Mouse (Mus musculus) CH12.LX (cell line): Measurements from ENCODE around the gene Srcin1. TPM values are rescaled to one million over a fixed set of nuclear protein-coding genes. Genes with fewer than 3 reads are reported as not detected.

Source experiments
- DNase-seq: peaks from one replicate; pipeline ENCODE4 v3.0.0-alpha.2; 2013; ENCODE audit errors: extremely low read depth
- H3K27ac ChIP-seq: 2 replicates; pipeline ENCODE4 v1.5.1; 2012; ENCODE audit warnings: low read depth, mild to moderate bottlenecking, control low read depth, moderate library complexity; ENCODE audit not compliant: insufficient read depth
- H3K27me3 ChIP-seq: replicated peaks from 2 replicates; pipeline ENCODE3; 2012; ENCODE audit warnings: inconsistent platforms
- H3K36me3 ChIP-seq, 2 experiments: replicated peaks in 1 of 2; 2 replicates each; pipeline versions ENCODE3 to v1.6.1; 2012; ENCODE audit warnings: inconsistent platforms in 1 of 2, low read length in 1 of 2, mild to moderate bottlenecking in 1 of 2, mixed read lengths in 1 of 2, moderate library complexity in 1 of 2; ENCODE audit not compliant: control insufficient read depth in 1 of 2, insufficient read depth in 1 of 2
- H3K4me1 ChIP-seq, 2 experiments: 2 replicates each; pipeline ENCODE4 v1.6.1; 2012; ENCODE audit warnings: inconsistent platforms in 1 of 2, moderate library complexity in 1 of 2; ENCODE audit not compliant: insufficient read depth in 2 of 2, control insufficient read depth in 1 of 2
- H3K4me2 ChIP-seq: 2 replicates; pipeline ENCODE4 v1.6.1; 2012; ENCODE audit warnings: low read depth, mild to moderate bottlenecking, control low read depth; ENCODE audit not compliant: poor library complexity, insufficient read depth, severe bottlenecking
- H3K4me3 ChIP-seq, 3 experiments: fragments of 150-350 bp in 1 of 3; sonication (generic) in 1 of 3; replicated peaks in 1 of 3; 2 replicates each; pipeline versions ENCODE3 to v1.5.1; 2011 to 2012; ENCODE audit warnings: low read depth in 2 of 3, low read length in 2 of 3, mild to moderate bottlenecking in 2 of 3, moderate library complexity in 2 of 3, control low read depth in 1 of 3, improper control_type of control experiment in 1 of 3, inconsistent platforms in 1 of 3, mixed read lengths in 1 of 3; ENCODE audit not compliant: poor library complexity in 1 of 3
- H3K79me2 ChIP-seq: replicated peaks from 2 replicates; pipeline ENCODE4 v1.6.1; 2012; ENCODE audit warnings: mild to moderate bottlenecking, moderate library complexity; ENCODE audit not compliant: control insufficient read depth, poor library complexity, insufficient read depth, severe bottlenecking; ENCODE audit errors: extremely low read depth
- H3K9ac ChIP-seq: 2 replicates; pipeline ENCODE4 v1.6.1; 2012; ENCODE audit warnings: low read depth, mild to moderate bottlenecking, control low read depth, moderate library complexity; ENCODE audit not compliant: insufficient read depth
- H3K9me3 ChIP-seq: replicated peaks from 2 replicates; pipeline ENCODE3; 2012; ENCODE audit warnings: low read length, inconsistent platforms, mixed read lengths
- CHD1 ChIP-seq: IDR thresholded peaks from 2 replicates; pipeline ENCODE4 v1.6.1; 2012; ENCODE audit warnings: low read depth, low read length, improper control_type of control experiment, inconsistent platforms
- CHD2 ChIP-seq: IDR thresholded peaks from 2 replicates; pipeline ENCODE4 v1.6.1; 2011; ENCODE audit warnings: low read length, improper control_type of control experiment
- CTCF ChIP-seq, 2 experiments: IDR thresholded peaks in 1 of 2; conservative IDR thresholded peaks in 1 of 2; 2 replicates each; pipeline ENCODE4 v1.5.1; 2011 to 2012; ENCODE audit warnings: low read depth in 2 of 2, low read length in 2 of 2, improper control_type of control experiment in 1 of 2, inconsistent platforms in 1 of 2, mild to moderate bottlenecking in 1 of 2, moderate library complexity in 1 of 2
- ELF1 ChIP-seq: IDR thresholded peaks from 2 replicates; pipeline ENCODE4 v1.6.1; 2014; ENCODE audit warnings: low read depth, mild to moderate bottlenecking, inconsistent platforms, low read length, improper control_type of control experiment
- GABPA ChIP-seq: IDR thresholded peaks from 2 replicates; pipeline ENCODE4 v1.6.1; 2012; ENCODE audit warnings: low read depth, low read length, improper control_type of control experiment, inconsistent platforms; ENCODE audit not compliant: insufficient replicate concordance
- HCFC1 ChIP-seq: IDR thresholded peaks from 2 replicates; pipeline ENCODE4 v1.6.1; 2012; ENCODE audit warnings: low read depth, mild to moderate bottlenecking, inconsistent platforms, low read length, improper control_type of control experiment
- JUN ChIP-seq: IDR thresholded peaks from 2 replicates; pipeline ENCODE4 v1.6.1; 2011; ENCODE audit warnings: low read depth, mild to moderate bottlenecking, low read length, improper control_type of control experiment, moderate library complexity; ENCODE audit not compliant: insufficient read depth
- JUND ChIP-seq: conservative IDR thresholded peaks from 2 replicates; pipeline ENCODE4 v1.6.1; 2011; ENCODE audit warnings: low read depth, low read length, improper control_type of control experiment
- KAT2A ChIP-seq: IDR thresholded peaks from 2 replicates; pipeline ENCODE4 v1.6.1; 2012; ENCODE audit warnings: low read length, improper control_type of control experiment, inconsistent platforms; ENCODE audit not compliant: insufficient replicate concordance
- MAFK ChIP-seq: IDR thresholded peaks from 2 replicates; pipeline ENCODE4 v1.6.1; 2011; ENCODE audit warnings: low read length, improper control_type of control experiment; ENCODE audit not compliant: insufficient replicate concordance
- MAZ ChIP-seq: IDR thresholded peaks from 2 replicates; pipeline ENCODE4 v1.6.1; 2012; ENCODE audit warnings: low read depth, mild to moderate bottlenecking, inconsistent platforms, low read length, improper control_type of control experiment, moderate library complexity
- MXI1 ChIP-seq: IDR thresholded peaks from 2 replicates; pipeline ENCODE4 v1.6.1; 2011; ENCODE audit warnings: mild to moderate bottlenecking, low read depth, low read length, improper control_type of control experiment
- MYC ChIP-seq: IDR thresholded peaks from 2 replicates; pipeline ENCODE4 v1.6.1; 2011; ENCODE audit warnings: low read depth, mild to moderate bottlenecking, improper control_type of control experiment, low read length
- PAX5 ChIP-seq: IDR thresholded peaks from 2 replicates; pipeline ENCODE4 v1.6.1; 2012; ENCODE audit warnings: low read length, inconsistent platforms, mixed read lengths
- POLR2A ChIP-seq: IDR thresholded peaks from 2 replicates; pipeline ENCODE4 v1.6.1; 2011; ENCODE audit warnings: low read depth, mild to moderate bottlenecking, improper control_type of control experiment, low read length
- SIN3A ChIP-seq: IDR thresholded peaks from 2 replicates; pipeline ENCODE4 v1.6.1; 2012; ENCODE audit warnings: low read length, improper control_type of control experiment, inconsistent platforms
- ZC3H11A ChIP-seq: IDR thresholded peaks from 2 replicates; pipeline ENCODE4 v1.6.1; 2012; ENCODE audit warnings: low read depth, mild to moderate bottlenecking, inconsistent platforms, low read length, improper control_type of control experiment
- ZKSCAN1 ChIP-seq: IDR thresholded peaks from 2 replicates; pipeline ENCODE4 v1.6.1; 2012; ENCODE audit warnings: low read depth, inconsistent platforms, low read length, improper control_type of control experiment, borderline replicate concordance
- ZMIZ1 ChIP-seq: IDR thresholded peaks from 2 replicates; pipeline ENCODE4 v1.6.1; 2012; ENCODE audit warnings: low read depth, mild to moderate bottlenecking, inconsistent platforms, low read length, improper control_type of control experiment
- dilution Hi-C: fragments of 300-500 bp; cut with MboI; formaldehyde crosslinking; loops from 2 replicates; pipeline ENCODE4 v1.14.3; 2020; ENCODE audit warnings: low sequenced_read_pairs; ENCODE audit not compliant: extremely low pct_unique_long_range_greater_than_20kb, extremely low pct_ligation_motif_present
- in situ Hi-C: fragments of 300-500 bp; cut with MboI; formaldehyde crosslinking; loops from 3 replicates; pipeline ENCODE4 v1.14.3; 2019; ENCODE audit warnings: low sequenced_read_pairs, low pct_ligation_motif_present, low pct_unique_long_range_greater_than_20kb, mixed read lengths
- polyA plus RNA-seq: library from polyadenylated mRNA; unstranded; fragments of >175 nt; gene quantifications from 2 replicates; pipeline ENCODE4 v1.2.1, GENCODE M21; 2012; ENCODE audit warnings: low read depth; ENCODE audit not compliant: insufficient read length
- total RNA-seq, 2 experiments: library from RNA; depleted of rRNA; stranded (reverse); fragments of 300-350 nt in 1 of 2; fragments of >200 nt in 1 of 2; gene quantifications; 2 replicates each; pipeline ENCODE4 v1.2.3; 2012 to 2014

The Srcin1 gene
- total and polyA plus RNA-seq, 3 experiments = 0.08 to 0.09 TPM; not detected in 1

DNA sequence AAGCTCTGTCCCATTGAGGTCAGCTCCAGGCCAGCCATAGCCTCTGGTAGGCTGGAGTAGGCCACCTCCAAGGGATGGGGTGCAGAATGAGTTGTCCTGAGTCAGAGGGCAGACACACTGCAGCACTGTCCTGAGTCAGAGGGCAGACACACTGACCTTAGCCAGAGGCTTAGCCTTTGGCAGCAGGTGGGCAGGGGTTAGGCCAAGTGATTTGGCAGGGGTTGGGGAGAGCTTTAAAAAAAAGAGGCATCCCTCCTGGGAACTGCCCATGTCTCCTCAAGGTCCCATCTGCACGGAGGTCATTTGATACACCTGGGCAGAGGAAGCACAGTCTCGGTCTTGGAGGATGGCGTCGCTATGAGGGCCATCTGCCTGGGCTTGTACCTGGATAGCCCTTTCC lies 112.0 kb downstream of the Srcin1 start:
- no peaks in the 10 kb centered on the region for H3K79me2 ChIP-seq
- peaks cover 4 to 9% of the 10 kb centered on the region in 2 experiments for H3K4me1 ChIP-seq
- in situ Hi-C loops (no loop called here), dilution Hi-C loops (no loop called here)
- H3K4me3 ChIP-seq = no peak overlapping the region
- H3K27ac ChIP-seq = no peak overlapping the region
- DNase-seq = no peak
- H3K9me3 ChIP-seq = no peaks in the 10 kb centered on the region
- TF ChIP-seq CTCF (conservative IDR thresholded peaks at IDR 0.05 in 1 of 2, IDR thresholded peaks at IDR 0.05 in 1 of 2; ENCODE audit: low read depth in 2 of 2, low read length in 2 of 2) (no peak), MAZ (no peak), PAX5 (no peak), SIN3A (no peak), JUN (no peak), MYC (no peak), ZMIZ1 (no peak), ZKSCAN1 (no peak), GABPA (no peak), ZC3H11A (no peak), CHD1 (no peak), MAFK (no peak), JUND (no peak), ELF1 (no peak)
- peaks cover 19 to 74% of the 10 kb centered on the region in 2 experiments for H3K36me3 ChIP-seq
- H3K27me3 ChIP-seq = no peaks in the 10 kb centered on the region
- no peak overlapping the region for H3K4me2 ChIP-seq
- no peak overlapping the region for H3K9ac ChIP-seq

DNA sequence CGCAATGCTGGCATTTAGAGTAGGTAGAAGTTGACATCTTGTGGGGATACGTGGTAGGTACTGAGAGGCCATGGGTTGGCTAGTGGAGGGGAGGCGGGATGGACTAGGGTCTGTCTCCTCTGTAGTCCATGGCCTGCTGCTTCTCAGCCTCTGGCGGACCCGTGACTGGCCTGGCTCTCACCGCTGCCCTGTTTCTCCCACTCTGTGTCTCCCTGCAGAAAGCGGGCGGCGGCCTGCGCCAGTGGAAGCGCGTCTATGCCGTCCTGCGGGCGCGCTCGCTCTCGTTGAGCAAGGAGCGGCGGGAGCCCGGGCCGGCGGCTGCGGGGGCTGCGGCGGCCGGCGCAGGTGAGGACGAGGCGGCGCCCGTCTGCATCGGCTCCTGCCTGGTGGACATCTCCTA lies 112.8 kb downstream of the Srcin1 start:
- in situ Hi-C loops (no loop called here), dilution Hi-C loops (no loop called here)
- DNase-seq = no peak
- Histone ChIP-seq H3K36me3 (peaks cover 19 to 82% of the 10 kb centered on the region in 2 experiments), H3K27me3 (no peaks in the 10 kb centered on the region), H3K4me2 (no peak overlapping the region), H3K4me3 (no peak overlapping the region), H3K27ac (no peak overlapping the region), H3K4me1 (peaks cover 0 to 1% of the 10 kb centered on the region in 2 experiments; a peak in 1 of 4 replicates), H3K9ac (no peak overlapping the region), H3K9me3 (no peaks in the 10 kb centered on the region), H3K79me2 (no peaks in the 10 kb centered on the region)
- TF ChIP-seq POLR2A = no peak
- no peak for TF ChIP-seq MXI1
- TF ChIP-seq ZC3H11A = no peak
- no peak for TF ChIP-seq CHD1
- TF ChIP-seq HCFC1 = no peak
- no peak for TF ChIP-seq CHD2
- TF ChIP-seq GABPA = no peak
- no peak for TF ChIP-seq KAT2A
